Mouse (Mus musculus) central nervous system, embryonic 14 days (tissue): Measurements from ENCODE around the gene Gale. TPM values are rescaled to one million over a fixed set of nuclear protein-coding genes. Genes with fewer than 3 reads are reported as not detected.

Experiments
- polyA plus RNA-seq: library from polyadenylated mRNA; depleted of rRNA; stranded (reverse); fragments of >200 nt; gene quantifications from 2 replicates; pipeline ENCODE4 v1.2.3, GENCODE M21; 2012; rRNA removed

The Gale gene
- 41.8 and 55.7 TPM in 2 replicates for polyA plus RNA-seq

DNA sequence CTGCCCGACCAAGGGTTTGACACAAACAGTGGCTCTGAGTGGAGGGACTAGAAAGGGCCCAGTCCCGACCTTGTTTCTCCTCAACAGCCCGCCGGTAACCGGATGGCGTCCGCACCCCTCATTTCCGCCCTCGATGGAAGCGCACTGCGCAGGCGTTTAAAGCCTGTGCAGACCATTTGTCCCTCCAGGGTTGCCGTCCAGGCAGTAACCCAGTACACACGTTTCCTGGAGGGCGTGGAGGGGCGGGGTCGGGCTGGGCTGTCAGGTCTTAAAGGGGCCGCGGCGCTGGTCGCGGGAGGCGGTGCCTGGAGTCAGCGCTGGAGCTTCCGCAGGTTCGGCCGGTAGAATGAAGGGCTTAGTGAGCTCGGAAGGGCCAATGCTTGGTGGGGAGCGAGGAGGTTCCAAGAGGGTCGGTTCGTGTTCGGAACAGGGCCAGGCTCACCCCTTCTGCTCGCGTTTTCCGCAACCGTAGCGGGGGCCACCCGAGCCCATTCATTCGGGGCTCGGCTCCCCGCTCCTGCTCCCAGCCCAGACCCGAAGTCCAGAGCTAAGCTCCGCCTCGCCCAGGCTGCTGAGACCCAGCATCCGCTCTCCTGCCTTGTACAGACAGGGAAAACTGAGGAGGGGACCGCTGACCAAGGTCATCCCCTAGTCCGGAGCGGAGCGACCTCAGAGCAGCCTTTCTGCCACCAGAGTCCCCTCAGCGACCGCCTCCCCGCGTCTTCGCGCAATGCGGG is at the start of gene Gale:
TSS of gene Gale (plus strand) at position 271 of the 737 bp plus-strand sequence.

GRCm38 (mm10) chr4:135920304-135921241 is 43.0 kb upstream of the Gale start, which contains the start of gene Fuca1:
Gene Fuca1, plus strand, starts transcription at chr4:135920735.

GRCm38 (mm10) chr4:135946278-135946658 is 17.3 kb upstream of the Gale start, which contains the start of gene Hmgcl:
Gene Hmgcl, plus strand, starts transcription at chr4:135946448.

DNA sequence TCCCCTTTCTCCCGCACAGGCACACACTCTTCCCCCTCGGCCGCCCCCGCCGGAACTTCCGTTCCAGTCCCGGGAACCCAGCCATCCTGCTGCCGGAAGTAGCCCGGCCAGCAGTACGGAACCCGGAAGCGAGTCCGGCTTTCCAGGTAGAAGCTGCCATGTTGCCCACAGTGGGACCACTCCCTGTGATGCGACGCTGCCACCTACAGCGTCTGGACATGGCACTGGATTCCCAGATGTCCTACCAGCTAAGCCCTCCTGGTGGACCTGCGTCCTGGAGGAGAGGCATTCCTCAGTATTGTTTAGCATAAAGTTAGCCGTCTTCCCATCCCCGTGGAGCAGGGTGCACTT is 9.0 kb downstream of the Gale start, which contains the start of gene Lypla2:
TSS of gene Lypla2 (minus strand) at position 71 of the 351 bp plus-strand sequence.

GRCm38 (mm10) chr4:135986943-135987710 is 23.6 kb downstream of the Gale start, which contains the start of gene Pithd1:
Gene Pithd1, minus strand, starts transcription at chr4:135987264.

Other genes with a start within 250 kb of the Gale start
- gene Il22ra1, start 235.6 kb upstream of the Gale start, polyA plus RNA-seq, result 0.07 and 0.21 TPM in 2 replicates
- gene Myom3, start 204.0 kb upstream of the Gale start, polyA plus RNA-seq, result 0.09 and 2.8 TPM in 2 replicates
- 130 and 148 TPM in 2 replicates for gene Srsf10, start 108.0 kb upstream of the Gale start, polyA plus RNA-seq
- 93.9 and 98.5 TPM in 2 replicates for gene Pnrc2, start 89.9 kb upstream of the Gale start, polyA plus RNA-seq
- gene Cnr2, start 68.3 kb upstream of the Gale start, polyA plus RNA-seq, result 0.09 and 0.19 TPM in 2 replicates
- 39.6 and 43.6 TPM in 2 replicates for gene Fuca1, start 43.0 kb upstream of the Gale start, polyA plus RNA-seq
- 50.2 and 56.2 TPM in 2 replicates for gene Hmgcl, start 17.3 kb upstream of the Gale start, polyA plus RNA-seq
- 170 and 172 TPM in 2 replicates for gene Lypla2, start 8.9 kb downstream of the Gale start, polyA plus RNA-seq
- 49.7 and 50.1 TPM in 2 replicates for gene Pithd1, start 23.5 kb downstream of the Gale start, polyA plus RNA-seq
- 20.4 and 21.3 TPM in 2 replicates for gene Eloa, start 58.0 kb downstream of the Gale start, polyA plus RNA-seq
- 1,047 and 1,063 TPM in 2 replicates for gene Rpl11, start 89.7 kb downstream of the Gale start, polyA plus RNA-seq
- gene Id3, start 179.8 kb downstream of the Gale start, polyA plus RNA-seq, result 115 and 144 TPM in 2 replicates
- 4.5 and 6.0 TPM in 2 replicates for gene E2f2, start 208.7 kb downstream of the Gale start, polyA plus RNA-seq
- 5.4 and 9.5 TPM in 2 replicates for gene Asap3, start 242.6 kb downstream of the Gale start, polyA plus RNA-seq